Mouse (Mus musculus): ENCODE results near the gene Cmtm4. TPM values are rescaled to one million over a fixed set of nuclear protein-coding genes. Genes with fewer than 3 reads are reported as not detected.
A peak's percentile ranks its signal among the peaks of the same experiment; 100 is the strongest.

Gene Cmtm4
- polyA plus RNA-seq, 1 experiment from 2014 or later = 2.2 TPM

- H3K36me3 ChIP-seq (ENCODE audit: control insufficient read depth, insufficient read depth, low read length) = no peaks in the 10 kb centered on the region
- H3K4me1 ChIP-seq (ENCODE audit: control insufficient read depth, insufficient read depth, low read length) = no peaks in the 10 kb centered on the region
- H3K9me3 ChIP-seq (ENCODE audit: control insufficient read depth, low read length) = no peaks in the 10 kb centered on the region
- no peaks in the 10 kb centered on the region for H3K27me3 ChIP-seq (ENCODE audit: control insufficient read depth, insufficient read depth, low read length)
- H3K9ac ChIP-seq (ENCODE audit: low read length) = no peak overlapping the region
- no peak overlapping the region for H3K4me2 ChIP-seq
- 78% methylated on average over 15 of the region's 15 CpGs for WGBS
- H3K27ac ChIP-seq (ENCODE audit: low read depth, low read length) = no peak overlapping the region
- ATAC-seq (ENCODE audit: low FRiP score) (no peak), DNase-seq (ENCODE audit: low spot score, missing footprints) (no peak)
- H3K4me3 ChIP-seq (ENCODE audit: low read depth, low read length) = no peak overlapping the region
Measured at GRCm38 (mm10) chr8:104405430-104406187, 10.0 kb upstream of the Cmtm4 start.

GRCm38 (mm10) chr8:104403596-104403995, 8.0 kb upstream of the Cmtm4 start:
- 77% methylated on average over 3 of the region's 3 CpGs for WGBS

GRCm38 (mm10) chr8:104394801-104395702, 555 bp downstream of the Cmtm4 start:
- Histone ChIP-seq H3K9me3 (ENCODE audit: control insufficient read depth, low read length) (peaks cover 3% of the 10 kb centered on the region; the same call in 1 of the 2 replicates), H3K4me1 (ENCODE audit: control insufficient read depth, insufficient read depth, low read length) (peaks cover 10% of the 10 kb centered on the region), H3K4me3 (ENCODE audit: low read depth, low read length) (peak overlapping the region; percentile 83), H3K27me3 (ENCODE audit: control insufficient read depth, insufficient read depth, low read length) (no peaks in the 10 kb centered on the region), H3K4me2 (peak overlapping the region; percentile 97), H3K27ac (ENCODE audit: low read depth, low read length) (no peak overlapping the region), H3K9ac (ENCODE audit: low read length) (peak overlapping the region; percentile 79), H3K36me3 (ENCODE audit: control insufficient read depth, insufficient read depth, low read length) (no peaks in the 10 kb centered on the region)
- peak; percentile 85 for ATAC-seq (ENCODE audit: low FRiP score)
- under 1% methylated on average over 81 of the region's 82 CpGs for WGBS
- DNase-seq (ENCODE audit: low spot score, missing footprints) = peak; percentile 95

More at GRCm38 (mm10) chr8:104403596-104403995, 8.0 kb upstream of the Cmtm4 start:
- Histone ChIP-seq H3K4me1 (ENCODE audit: control insufficient read depth, insufficient read depth, low read length) (no peaks in the 10 kb centered on the region), H3K4me2 (no peak overlapping the region), H3K4me3 (ENCODE audit: low read depth, low read length) (no peak overlapping the region), H3K36me3 (ENCODE audit: control insufficient read depth, insufficient read depth, low read length) (no peaks in the 10 kb centered on the region), H3K9me3 (ENCODE audit: control insufficient read depth, low read length) (no peaks in the 10 kb centered on the region), H3K9ac (ENCODE audit: low read length) (no peak overlapping the region), H3K27ac (ENCODE audit: low read depth, low read length) (no peak overlapping the region), H3K27me3 (ENCODE audit: control insufficient read depth, insufficient read depth, low read length) (no peaks in the 10 kb centered on the region)
- DNase-seq (ENCODE audit: low spot score, missing footprints) = no peak
- no peak for ATAC-seq (ENCODE audit: low FRiP score)

- 85% methylated on average over 6 of the region's 6 CpGs for WGBS
- no peak overlapping the region for H3K27ac ChIP-seq (ENCODE audit: low read depth, low read length)
- peaks cover 10% of the 10 kb centered on the region for H3K4me1 ChIP-seq (ENCODE audit: control insufficient read depth, insufficient read depth, low read length)
- DNase-seq (ENCODE audit: low spot score, missing footprints) = no peak
- no peak for ATAC-seq (ENCODE audit: low FRiP score)
- H3K4me3 ChIP-seq (ENCODE audit: low read depth, low read length) = no peak overlapping the region
- no peaks in the 10 kb centered on the region for H3K36me3 ChIP-seq (ENCODE audit: control insufficient read depth, insufficient read depth, low read length)
- no peak overlapping the region for H3K9ac ChIP-seq (ENCODE audit: low read length)
- H3K4me2 ChIP-seq = no peak overlapping the region; the same call in 1 of the 2 replicates
- H3K9me3 ChIP-seq (ENCODE audit: control insufficient read depth, low read length) = peaks cover 3% of the 10 kb centered on the region; the same call in 1 of the 2 replicates
- no peaks in the 10 kb centered on the region for H3K27me3 ChIP-seq (ENCODE audit: control insufficient read depth, insufficient read depth, low read length)
Measured at GRCm38 (mm10) chr8:104393767-104394166, 1.8 kb downstream of the Cmtm4 start.

- Histone ChIP-seq H3K9me3 (ENCODE audit: control insufficient read depth, low read length) (peaks cover 3% of the 10 kb centered on the region; the same call in 1 of the 2 replicates), H3K4me2 (no peak overlapping the region), H3K27ac (ENCODE audit: low read depth, low read length) (no peak overlapping the region), H3K36me3 (ENCODE audit: control insufficient read depth, insufficient read depth, low read length) (no peaks in the 10 kb centered on the region), H3K4me3 (ENCODE audit: low read depth, low read length) (no peak overlapping the region), H3K4me1 (ENCODE audit: control insufficient read depth, insufficient read depth, low read length) (peaks cover 10% of the 10 kb centered on the region), H3K9ac (ENCODE audit: low read length) (no peak overlapping the region), H3K27me3 (ENCODE audit: control insufficient read depth, insufficient read depth, low read length) (no peaks in the 10 kb centered on the region)
- 98% methylated on average over 7 of the region's 7 CpGs for WGBS
- ATAC-seq (ENCODE audit: low FRiP score) (no peak), DNase-seq (ENCODE audit: low spot score, missing footprints) (no peak)
Measured at GRCm38 (mm10) chr8:104393139-104393538, 2.5 kb downstream of the Cmtm4 start.

DNA sequence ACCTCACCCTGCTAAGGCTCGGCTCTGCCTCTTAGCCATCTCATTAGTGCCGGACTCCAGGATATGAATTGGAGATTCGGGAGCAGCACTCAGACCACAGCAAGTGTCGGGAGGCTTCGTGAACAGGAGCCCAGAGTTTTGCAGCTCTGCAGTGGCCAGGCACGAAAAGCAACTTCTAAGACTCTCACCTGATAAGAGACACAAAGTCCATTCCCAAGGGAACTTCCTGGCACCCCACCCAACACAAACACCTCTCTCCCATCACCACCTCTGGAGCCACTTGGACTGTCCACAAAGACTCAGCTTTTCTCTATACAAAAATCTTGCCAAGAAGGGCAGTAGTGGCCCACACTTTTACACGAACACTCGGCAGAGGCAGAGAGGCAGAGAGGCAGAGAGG, 5.4 kb downstream of the Cmtm4 start:
- Histone ChIP-seq H3K36me3 (ENCODE audit: control insufficient read depth, insufficient read depth, low read length) (no peaks in the 10 kb centered on the region), H3K27ac (ENCODE audit: low read depth, low read length) (no peak overlapping the region), H3K4me2 (no peak overlapping the region), H3K27me3 (ENCODE audit: control insufficient read depth, insufficient read depth, low read length) (no peaks in the 10 kb centered on the region), H3K4me3 (ENCODE audit: low read depth, low read length) (no peak overlapping the region), H3K4me1 (ENCODE audit: control insufficient read depth, insufficient read depth, low read length) (peaks cover 23% of the 10 kb centered on the region), H3K9ac (ENCODE audit: low read length) (no peak overlapping the region), H3K9me3 (ENCODE audit: control insufficient read depth, low read length) (no peaks in the 10 kb centered on the region)
- no peak for DNase-seq (ENCODE audit: low spot score, missing footprints)
- 80% methylated on average over 8 of the region's 8 CpGs for WGBS
- no peak for ATAC-seq (ENCODE audit: low FRiP score)

GRCm38 (mm10) chr8:104387980-104388379, 7.6 kb downstream of the Cmtm4 start:
- Histone ChIP-seq H3K27me3 (ENCODE audit: control insufficient read depth, insufficient read depth, low read length) (no peaks in the 10 kb centered on the region), H3K9ac (ENCODE audit: low read length) (no peak overlapping the region), H3K4me2 (no peak overlapping the region), H3K4me3 (ENCODE audit: low read depth, low read length) (no peak overlapping the region), H3K9me3 (ENCODE audit: control insufficient read depth, low read length) (no peaks in the 10 kb centered on the region), H3K27ac (ENCODE audit: low read depth, low read length) (no peak overlapping the region), H3K36me3 (ENCODE audit: control insufficient read depth, insufficient read depth, low read length) (no peaks in the 10 kb centered on the region), H3K4me1 (ENCODE audit: control insufficient read depth, insufficient read depth, low read length) (peaks cover 13% of the 10 kb centered on the region)
- DNase-seq (ENCODE audit: low spot score, missing footprints) = no peak
- WGBS = 93% methylated on average over 2 of the region's 2 CpGs
- no peak for ATAC-seq (ENCODE audit: low FRiP score)

DNA sequence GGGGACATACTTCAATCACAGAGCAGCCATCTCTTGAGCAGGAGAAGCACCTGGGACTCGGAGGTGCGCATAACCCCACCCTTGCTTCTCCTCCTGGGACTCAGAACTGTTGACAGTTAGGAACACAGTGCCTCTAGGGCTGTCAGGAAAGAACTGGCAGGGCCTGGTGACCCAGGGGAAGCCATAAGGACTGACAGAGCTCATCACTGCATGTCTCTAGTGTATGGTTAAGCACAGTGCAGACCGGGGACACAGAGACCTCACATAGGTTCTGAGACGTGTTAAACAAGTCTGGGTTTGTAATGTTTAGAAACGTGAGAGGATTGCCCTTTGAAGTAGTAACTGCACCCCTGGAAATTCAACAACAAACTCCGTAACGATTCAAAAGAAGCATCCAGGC, 8.1 kb downstream of the Cmtm4 start:
- Histone ChIP-seq H3K27ac (ENCODE audit: low read depth, low read length) (no peak overlapping the region), H3K36me3 (ENCODE audit: control insufficient read depth, insufficient read depth, low read length) (no peaks in the 10 kb centered on the region), H3K9me3 (ENCODE audit: control insufficient read depth, low read length) (no peaks in the 10 kb centered on the region), H3K4me3 (ENCODE audit: low read depth, low read length) (no peak overlapping the region), H3K27me3 (ENCODE audit: control insufficient read depth, insufficient read depth, low read length) (no peaks in the 10 kb centered on the region), H3K4me1 (ENCODE audit: control insufficient read depth, insufficient read depth, low read length) (peaks cover 13% of the 10 kb centered on the region), H3K9ac (ENCODE audit: low read length) (no peak overlapping the region), H3K4me2 (no peak overlapping the region)
- DNase-seq (ENCODE audit: low spot score, missing footprints) = no peak
- ATAC-seq (ENCODE audit: low FRiP score) = no peak
- 69% methylated on average over 7 of the region's 7 CpGs for WGBS

DNA sequence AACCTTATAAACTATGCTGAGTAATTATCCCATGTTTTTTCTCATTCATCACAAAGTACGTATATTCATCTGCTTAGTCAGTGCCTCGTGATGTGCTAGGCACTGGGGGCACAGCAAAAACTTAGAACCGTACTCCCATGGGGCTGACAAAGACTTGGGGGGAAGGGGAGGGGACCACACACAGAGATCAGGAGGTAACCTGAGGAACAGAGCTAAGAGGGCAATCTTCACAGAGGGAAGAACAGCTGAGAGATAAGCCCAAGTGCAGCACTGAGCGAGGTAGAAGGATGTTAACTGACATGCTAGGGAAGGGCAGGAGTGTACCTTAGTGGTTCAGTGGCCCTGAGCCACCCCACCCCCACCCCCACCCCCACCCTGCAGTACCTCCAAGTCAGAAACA, 8.9 kb downstream of the Cmtm4 start:
- ATAC-seq (ENCODE audit: low FRiP score) = peak; percentile 56; the same call in 1 of the 2 replicates

More for the DNA sequence above, 8.9 kb downstream of the Cmtm4 start:
- H3K4me2 ChIP-seq = no peak overlapping the region
- H3K36me3 ChIP-seq (ENCODE audit: control insufficient read depth, insufficient read depth, low read length) = no peaks in the 10 kb centered on the region
- H3K27ac ChIP-seq (ENCODE audit: low read depth, low read length) = no peak overlapping the region
- H3K4me1 ChIP-seq (ENCODE audit: control insufficient read depth, insufficient read depth, low read length) = peaks cover 13% of the 10 kb centered on the region
- no peaks in the 10 kb centered on the region for H3K9me3 ChIP-seq (ENCODE audit: control insufficient read depth, low read length)
- WGBS = 18% methylated on average over 4 of the region's 4 CpGs
- no peak overlapping the region for H3K9ac ChIP-seq (ENCODE audit: low read length)
- DNase-seq (ENCODE audit: low spot score, missing footprints) = peak; percentile 83
- no peaks in the 10 kb centered on the region for H3K27me3 ChIP-seq (ENCODE audit: control insufficient read depth, insufficient read depth, low read length)
- no peak overlapping the region for H3K4me3 ChIP-seq (ENCODE audit: low read depth, low read length)
